Mouse (Mus musculus): Measurements from ENCODE around the gene Zbtb4. TPM values are rescaled to one million over a fixed set of nuclear protein-coding genes. Genes with fewer than 3 reads are reported as not detected.

The Zbtb4 gene
- total RNA-seq, 2 experiments from 2014 or later = 110 to 118 TPM

DNA sequence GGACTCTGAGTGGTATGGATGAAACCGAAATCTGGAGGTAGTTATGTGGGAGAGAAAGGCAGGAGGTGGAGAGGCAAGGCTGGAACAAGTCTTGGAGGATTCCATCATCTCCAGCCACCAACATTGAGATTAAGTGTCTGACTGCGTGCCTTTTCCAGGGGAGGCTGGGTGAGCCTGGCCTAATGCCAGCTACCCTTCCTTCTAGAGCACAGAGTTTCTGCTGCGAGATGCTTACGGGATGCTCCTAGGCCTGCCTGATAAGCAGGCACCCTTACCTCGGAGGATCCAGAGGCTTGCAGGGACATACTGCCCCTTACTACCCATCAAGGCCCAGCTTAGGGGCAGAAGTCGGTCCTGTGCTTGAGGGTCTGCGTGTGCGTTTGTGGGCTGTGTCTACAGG, 67.8 kb downstream of the Zbtb4 start:
- no peak for DNase-seq (ENCODE audit: extremely low spot score in 1 of 2, low spot score in 1 of 2)

Other genes starting within 250 kb of the Zbtb4 start
- gene Dnah2, start 216.8 kb upstream of the Zbtb4 start, total RNA-seq (2021) = 1 to 10 TPM; 3.5 to 8.0 TPM
- 100 to 1,000 TPM; 134 to 139 TPM for gene Efnb3, start 205.7 kb upstream of the Zbtb4 start, total RNA-seq (2021)
- 10 to 100 TPM; 11.7 to 12.5 TPM for gene Wrap53, start 185.7 kb upstream of the Zbtb4 start, total RNA-seq (2021)
- 10 to 100 TPM; 24.3 to 29.8 TPM for gene Trp53, start 185.6 kb upstream of the Zbtb4 start, total RNA-seq (2021)
- gene Atp1b2, start 160.0 kb upstream of the Zbtb4 start, total RNA-seq (2021) = 100 to 1,000 TPM; 394 to 472 TPM
- not detected for gene Shbg, start 148.0 kb upstream of the Zbtb4 start, total RNA-seq (2021)
- gene Sat2, start 143.9 kb upstream of the Zbtb4 start, total RNA-seq (2021) = 10 to 100 TPM; 15.5 to 15.8 TPM
- gene Fxr2, start 132.9 kb upstream of the Zbtb4 start, total RNA-seq (2021) = 100 to 1,000 TPM; 124 to 131 TPM
- gene Sox15, start 110.6 kb upstream of the Zbtb4 start, total RNA-seq (2021) = under 1 TPM in 1 of 2 experiments, not detected in 1; 0.59 TPM
- gene Mpdu1, start 103.3 kb upstream of the Zbtb4 start, total RNA-seq (2021) = 10 to 100 TPM; 61.1 to 63.9 TPM
- 10 to 100 TPM; 15.1 to 15.7 TPM for gene Cd68, start 99.8 kb upstream of the Zbtb4 start, total RNA-seq (2021)
- gene Eif4a1, start 93.5 kb upstream of the Zbtb4 start, total RNA-seq (2021) = 100 to 1,000 TPM; 369 to 381 TPM
- 100 to 1,000 TPM in 1 of 2 experiments, 10 to 100 TPM in 1; 94.3 to 109 TPM for gene Senp3, start 83.8 kb upstream of the Zbtb4 start, total RNA-seq (2021)
- gene Tnfsf13, start 80.1 kb upstream of the Zbtb4 start, total RNA-seq (2021) = 1 to 10 TPM; 1.2 to 1.3 TPM
- gene Tnfsf12, start 70.1 kb upstream of the Zbtb4 start, total RNA-seq (2021) = 1 to 10 TPM; 7.3 to 8.6 TPM
- gene Tnfsfm13, start 69.8 kb upstream of the Zbtb4 start, total RNA-seq (2021) = 1 to 10 TPM; 1.3 to 1.4 TPM
- gene Polr2a, start 7.3 kb upstream of the Zbtb4 start, total RNA-seq (2021) = 10 to 100 TPM; 58.6 to 69.5 TPM
- gene Slc35g3, start 3.9 kb upstream of the Zbtb4 start, total RNA-seq (2021) = not detected
- gene Chrnb1, start 30.0 kb downstream of the Zbtb4 start, total RNA-seq (2021) = 1 to 10 TPM in 1 of 2 experiments, under 1 TPM in 1; 0.79 to 1.1 TPM
- gene Fgf11, start 35.9 kb downstream of the Zbtb4 start, total RNA-seq (2021) = 10 to 100 TPM; 28.3 to 33.3 TPM
- not detected for gene Tmem102, start 39.7 kb downstream of the Zbtb4 start, total RNA-seq (2021)
- gene Gm39566, start 49.4 kb downstream of the Zbtb4 start, total RNA-seq (2021) = not detected
- not detected for gene Spem2, start 52.6 kb downstream of the Zbtb4 start, total RNA-seq (2021)
- gene Spem1, start 56.3 kb downstream of the Zbtb4 start, total RNA-seq (2021) = under 1 TPM; 0.34 to 0.73 TPM
- gene Nlgn2, start 71.9 kb downstream of the Zbtb4 start, total RNA-seq (2021) = 100 to 1,000 TPM; 192 to 219 TPM
- 100 to 1,000 TPM; 112 to 135 TPM for gene Tmem256, start 72.6 kb downstream of the Zbtb4 start, total RNA-seq (2021)
- 10 to 100 TPM; 16.5 to 19.0 TPM for gene Plscr3, start 80.5 kb downstream of the Zbtb4 start, total RNA-seq (2021)
- not detected for gene Tnk1, start 92.8 kb downstream of the Zbtb4 start, total RNA-seq (2021)
- not detected for gene Tmem95, start 112.1 kb downstream of the Zbtb4 start, total RNA-seq (2021)
- gene Kctd11, start 115.5 kb downstream of the Zbtb4 start, total RNA-seq (2021) = 1 to 10 TPM; 1.2 to 1.3 TPM
- gene Acap1, start 129.6 kb downstream of the Zbtb4 start, total RNA-seq (2021) = under 1 TPM; 0.12 to 0.19 TPM
- gene 2810408A11Rik, start 135.1 kb downstream of the Zbtb4 start, total RNA-seq (2021) = 1 to 10 TPM in 1 of 2 experiments, under 1 TPM in 1; 0.62 to 1.8 TPM
- gene Neurl4, start 135.2 kb downstream of the Zbtb4 start, total RNA-seq (2021) = 100 to 1,000 TPM; 108 to 109 TPM
- gene Gps2, start 148.0 kb downstream of the Zbtb4 start, total RNA-seq (2021) = 10 to 100 TPM; 26.8 to 32.6 TPM
- gene Eif5a, start 156.0 kb downstream of the Zbtb4 start, total RNA-seq (2021) = 100 to 1,000 TPM; 426 to 481 TPM
- gene Ybx2, start 169.9 kb downstream of the Zbtb4 start, total RNA-seq (2021) = 10 to 100 TPM in 1 of 2 experiments, 1 to 10 TPM in 1; 7.3 to 11.1 TPM
- 1 to 10 TPM; 2.2 to 4.0 TPM for gene Slc2a4, start 182.3 kb downstream of the Zbtb4 start, total RNA-seq (2021)
- gene Cldn7, start 198.9 kb downstream of the Zbtb4 start, total RNA-seq (2021) = not detected
- gene Ctdnep1, start 215.2 kb downstream of the Zbtb4 start, total RNA-seq (2021) = 100 to 1,000 TPM; 107 to 116 TPM
- gene Elp5, start 216.6 kb downstream of the Zbtb4 start, total RNA-seq (2021) = 10 to 100 TPM; 77.1 to 82.2 TPM
- gene Gabarap, start 225.2 kb downstream of the Zbtb4 start, total RNA-seq (2021) = 100 to 1,000 TPM; 229 to 258 TPM
- gene Phf23, start 229.9 kb downstream of the Zbtb4 start, total RNA-seq (2021) = 10 to 100 TPM; 41.4 to 46.9 TPM
- 10 to 100 TPM; 31.2 to 37.8 TPM for gene Dvl2, start 234.7 kb downstream of the Zbtb4 start, total RNA-seq (2021)
- 10 to 100 TPM; 56.9 to 62.4 TPM for gene Acadvl, start 249.5 kb downstream of the Zbtb4 start, total RNA-seq (2021)

Measured in layer of hippocampus, postnatal 25 days (tissue).